Mouse (Mus musculus): ENCODE measurements around the gene Dcaf6.
"Not testable (repeated sequence)": the region's sequence is repeated elsewhere in the genome, so short reads cannot be mapped to it uniquely, and the experiment has no call there.

DNA sequence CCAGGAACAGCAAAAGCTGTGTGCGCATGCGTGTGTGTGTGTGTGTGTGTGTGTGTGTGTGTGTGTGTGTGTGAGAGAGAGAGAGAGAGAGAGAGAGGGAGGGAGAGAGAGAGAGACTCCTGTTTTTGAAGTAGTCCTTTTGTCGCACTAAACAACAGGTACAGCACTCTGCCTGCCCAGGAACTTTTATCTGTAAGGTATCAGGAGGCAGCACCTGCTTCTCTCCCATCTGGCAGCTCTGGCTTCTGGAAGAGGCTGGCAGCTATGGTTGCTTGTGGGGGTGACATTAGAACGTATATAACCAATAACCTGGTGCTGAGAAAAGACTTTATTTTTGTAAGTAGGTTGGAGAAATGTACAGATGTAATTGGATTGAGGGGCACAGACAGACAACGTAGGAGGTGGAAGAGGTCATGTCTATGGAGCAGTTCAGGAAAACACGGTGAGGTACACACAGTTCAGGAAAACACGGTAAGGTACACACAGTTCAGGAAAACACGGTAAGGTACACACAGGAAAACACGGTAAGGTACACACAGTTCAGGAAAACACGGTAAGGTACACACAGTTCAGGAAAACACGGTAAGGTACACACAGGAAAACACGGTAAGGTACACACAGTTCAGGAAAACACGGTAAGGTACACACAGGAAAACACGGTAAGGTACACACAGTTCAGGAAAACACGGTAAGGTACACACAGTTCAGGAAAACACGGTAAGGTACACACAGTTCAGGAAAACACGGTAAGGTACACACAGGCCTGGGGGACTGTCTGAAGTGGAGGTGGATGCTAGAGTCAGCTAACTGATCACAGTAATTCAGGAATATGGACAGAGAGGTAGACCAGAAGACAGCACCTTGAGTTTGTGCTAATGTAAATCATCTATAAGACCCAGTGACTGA lies 131.6 kb downstream of the Dcaf6 start:
- TF ChIP-seq CTCF, POLR2A (IDR thresholded peaks at IDR 0.05; ENCODE audit: extremely low read depth, insufficient read depth, low read length): not testable (repeated sequence)
